Mouse (Mus musculus) forebrain, embryonic 15.5 days (tissue): ENCODE measurements around the gene Twf1. TPM values are rescaled to one million over a fixed set of nuclear protein-coding genes. Genes with fewer than 3 reads are reported as not detected.

Experiments
- ATAC-seq: fragments of 200-750 bp; cut with Nextera tagmentation; replicated peaks from 2 replicates; pipeline ENCODE4 v1.8.0; 2017; ENCODE audit warnings: mild to moderate bottlenecking, moderate TSS enrichment, moderate library complexity
- H3K27ac ChIP-seq: fragments of 300-500 bp; sonication (generic); replicated peaks from 2 replicates; pipeline ENCODE4 v1.5.1; 2015; ENCODE audit warnings: mild to moderate bottlenecking, inconsistent platforms
- H3K27me3 ChIP-seq: fragments of 300-500 bp; sonication (generic); 2 replicates; pipeline ENCODE4 v1.6.1; 2015; ENCODE audit warnings: inconsistent platforms
- H3K36me3 ChIP-seq: fragments of 300-500 bp; sonication (generic); 2 replicates; pipeline ENCODE4 v1.6.1; 2015; ENCODE audit warnings: mild to moderate bottlenecking, inconsistent platforms
- H3K4me1 ChIP-seq: fragments of 300-500 bp; sonication (generic); 2 replicates; pipeline ENCODE4 v1.6.1; 2015; ENCODE audit warnings: inconsistent platforms
- H3K4me2 ChIP-seq: fragments of 300-500 bp; sonication (generic); replicated peaks from 2 replicates; pipeline ENCODE4 v1.6.1; 2015; ENCODE audit warnings: mild to moderate bottlenecking, inconsistent platforms
- H3K4me3 ChIP-seq: fragments of 300-500 bp; sonication (generic); 2 replicates; pipeline ENCODE4 v1.5.1; 2015; ENCODE audit warnings: mild to moderate bottlenecking, inconsistent platforms
- H3K9ac ChIP-seq: fragments of 300-500 bp; sonication (generic); replicated peaks from 2 replicates; pipeline ENCODE4 v1.6.1; 2015; ENCODE audit warnings: mild to moderate bottlenecking, inconsistent platforms
- H3K9me3 ChIP-seq: fragments of 300-500 bp; sonication (generic); 2 replicates; pipeline ENCODE4 v1.6.1; 2016; ENCODE audit warnings: inconsistent platforms
- WGBS: fragments of 180-500 bp; shearing (Covaris S2); methylation state at CpG from one replicate; pipeline ENCODE4 v1.1.7; 2015; ENCODE audit warnings: mixed read lengths; 5-methylcytosine and 5-hydroxymethylcytosine counted together
- polyA plus RNA-seq: library from polyadenylated mRNA; unstranded; fragments of >200 nt; fragmentation: Nextera tagmentation; extraction: Ambion mirVana; gene quantifications from 2 replicates; pipeline ENCODE4 v1.2.1, GENCODE M21; 2015

Twf1 gene
- polyA plus RNA-seq, 1 experiment from 2014 or later = 98.6 TPM

GRCm38 (mm10) chr15:94535521-94535920 lies 54.2 kb downstream of the Twf1 start:
- no peak for ATAC-seq
- H3K9ac ChIP-seq = no peak overlapping the region
- H3K27me3 ChIP-seq = no peaks in the 10 kb centered on the region
- no peaks in the 10 kb centered on the region for H3K9me3 ChIP-seq
- H3K4me1 ChIP-seq = no peaks in the 10 kb centered on the region
- no peaks in the 10 kb centered on the region for H3K36me3 ChIP-seq
- no peak overlapping the region for H3K4me2 ChIP-seq
- no peak overlapping the region for H3K27ac ChIP-seq
- no peak overlapping the region for H3K4me3 ChIP-seq
- 93% methylated on average over 7 of the region's 7 CpGs for WGBS

GRCm38 (mm10) chr15:94532956-94533355 lies 56.7 kb downstream of the Twf1 start:
- 69% methylated on average over 6 of the region's 6 CpGs for WGBS
- Histone ChIP-seq H3K4me1 (no peaks in the 10 kb centered on the region), H3K9ac (no peak overlapping the region), H3K27ac (no peak overlapping the region), H3K36me3 (no peaks in the 10 kb centered on the region), H3K4me3 (no peak overlapping the region), H3K27me3 (no peaks in the 10 kb centered on the region), H3K9me3 (no peaks in the 10 kb centered on the region), H3K4me2 (no peak overlapping the region)
- no peak for ATAC-seq

GRCm38 (mm10) chr15:94532306-94532705 lies 57.4 kb downstream of the Twf1 start:
- Histone ChIP-seq H3K27ac (no peak overlapping the region), H3K4me1 (no peaks in the 10 kb centered on the region), H3K36me3 (no peaks in the 10 kb centered on the region), H3K9ac (no peak overlapping the region), H3K9me3 (no peaks in the 10 kb centered on the region), H3K27me3 (no peaks in the 10 kb centered on the region), H3K4me2 (no peak overlapping the region), H3K4me3 (no peak overlapping the region)
- ATAC-seq = no peak
- WGBS = 85% methylated on average over 5 of the region's 5 CpGs

- no peaks in the 10 kb centered on the region for H3K9me3 ChIP-seq
- WGBS = 80% methylated on average over 3 of the region's 3 CpGs
- ATAC-seq = no peak
- H3K4me2 ChIP-seq = no peak overlapping the region
- H3K4me1 ChIP-seq = no peaks in the 10 kb centered on the region
- no peaks in the 10 kb centered on the region for H3K36me3 ChIP-seq
- H3K27ac ChIP-seq = no peak overlapping the region
- H3K27me3 ChIP-seq = no peaks in the 10 kb centered on the region
- H3K9ac ChIP-seq = no peak overlapping the region
- H3K4me3 ChIP-seq = no peak overlapping the region
Measured at GRCm38 (mm10) chr15:94530519-94530918, 59.2 kb downstream of the Twf1 start.

Other genes with a start within 250 kb of the Twf1 start
- gene Adamts20, start 124.5 kb downstream of the Twf1 start, polyA plus RNA-seq = 2.5 and 3.5 TPM in 2 replicates
- 4.7 and 5.1 TPM in 2 replicates for gene Pus7l, start 46.3 kb downstream of the Twf1 start, polyA plus RNA-seq
- 1.5 TPM in 2 replicates for gene Irak4, start 46.2 kb downstream of the Twf1 start, polyA plus RNA-seq
- 2.9 and 4.5 TPM in 2 replicates for gene Tmem117, start 39.3 kb upstream of the Twf1 start, polyA plus RNA-seq